Mouse (Mus musculus): ENCODE results near the gene Mybl2. TPM values are rescaled to one million over a fixed set of nuclear protein-coding genes. Genes with fewer than 3 reads are reported as not detected.
A peak's percentile ranks its signal among the peaks of the same experiment; 100 is the strongest.
"Not testable (repeated sequence)": the region's sequence is repeated elsewhere in the genome, so short reads cannot be mapped to it uniquely, and the experiment has no call there.

The Mybl2 gene
- polyA plus RNA-seq, 1 experiment from 2014 or later: 22.4 TPM

DNA sequence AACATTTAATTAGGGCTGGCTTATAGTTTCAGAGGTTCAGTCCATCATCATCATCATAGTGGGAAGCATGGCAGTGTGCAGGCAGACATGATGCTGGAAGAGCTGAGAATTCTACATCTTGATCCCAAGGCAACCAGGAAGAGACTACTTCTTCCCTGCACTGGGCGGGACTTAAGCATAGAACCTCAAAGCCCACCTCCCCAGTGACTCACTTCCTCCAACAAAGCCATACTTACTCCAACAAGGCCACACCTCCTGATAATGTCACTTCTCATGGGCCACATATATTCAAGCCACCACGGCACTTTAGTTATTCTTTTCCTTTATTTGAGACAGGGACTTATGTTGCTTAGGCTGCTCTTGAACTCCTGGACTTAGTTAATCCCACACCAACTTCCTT is 5.4 kb upstream of the Mybl2 start:
- Histone ChIP-seq H3K4me1 (ENCODE audit: control insufficient read depth, insufficient read depth, low read length) (no peaks in the 10 kb centered on the region), H3K4me3 (ENCODE audit: low read depth, low read length) (no peak overlapping the region), H3K4me2 (replicated peaks; ENCODE audit: low read depth, low read length) (no peak overlapping the region), H3K27ac (ENCODE audit: low read length) (no peak overlapping the region), H3K9ac (replicated peaks; ENCODE audit: low read depth, low read length) (no peak overlapping the region), H3K9me3 (ENCODE audit: control insufficient read depth, low read depth, low read length) (no peaks in the 10 kb centered on the region), H3K36me3 (ENCODE audit: control insufficient read depth, insufficient read depth, low read length) (peaks cover 25% of the 10 kb centered on the region), H3K27me3 (ENCODE audit: control insufficient read depth, insufficient read depth, low read length) (no peaks in the 10 kb centered on the region)
- no peak for ATAC-seq (ENCODE audit: insufficient number of reproducible peaks, insufficient read depth, low FRiP score, low read depth)
- 89% methylated on average over 2 of the region's 2 CpGs for WGBS

- no peak for ATAC-seq (ENCODE audit: insufficient number of reproducible peaks, insufficient read depth, low FRiP score, low read depth)
Observed at GRCm38 (mm10) chr2:163051691-163052090, 2.8 kb upstream of the Mybl2 start.

DNA sequence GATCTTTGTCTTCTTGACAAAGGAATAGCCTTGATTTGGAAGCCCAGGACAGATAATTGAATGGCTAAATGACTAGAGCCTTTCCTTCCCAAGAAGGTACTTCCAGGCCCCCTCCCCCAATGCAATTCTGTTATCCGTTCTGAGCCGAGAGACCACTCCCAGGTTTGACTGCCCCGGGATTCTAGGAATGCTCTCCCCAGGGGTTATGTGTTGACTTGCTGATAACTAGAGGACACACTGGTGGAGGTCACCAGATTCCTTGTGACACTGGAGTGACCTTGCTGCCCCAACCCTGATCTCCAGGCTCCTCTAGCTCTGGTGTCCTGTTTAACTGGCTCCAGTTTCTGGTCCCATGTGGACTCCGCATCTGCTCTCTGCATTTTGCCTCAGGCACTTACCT is 2.4 kb upstream of the Mybl2 start:
- no peak overlapping the region for H3K9ac ChIP-seq (replicated peaks; ENCODE audit: low read depth, low read length)
- H3K4me3 ChIP-seq (ENCODE audit: low read depth, low read length): no peak overlapping the region
- H3K36me3 ChIP-seq (ENCODE audit: control insufficient read depth, insufficient read depth, low read length): peaks cover 2% of the 10 kb centered on the region; the same call in 1 of the 2 replicates
- no peak overlapping the region for H3K4me2 ChIP-seq (replicated peaks; ENCODE audit: low read depth, low read length)
- H3K4me1 ChIP-seq (ENCODE audit: control insufficient read depth, insufficient read depth, low read length): peaks cover 11% of the 10 kb centered on the region
- 34% methylated on average over 4 of the region's 4 CpGs for WGBS
- no peak for ATAC-seq (ENCODE audit: insufficient number of reproducible peaks, insufficient read depth, low FRiP score, low read depth)
- no peak overlapping the region for H3K27ac ChIP-seq (ENCODE audit: low read length)
- H3K27me3 ChIP-seq (ENCODE audit: control insufficient read depth, insufficient read depth, low read length): no peaks in the 10 kb centered on the region
- no peaks in the 10 kb centered on the region for H3K9me3 ChIP-seq (ENCODE audit: control insufficient read depth, low read depth, low read length)

More at GRCm38 (mm10) chr2:163051691-163052090, 2.8 kb upstream of the Mybl2 start:
- Histone ChIP-seq H3K27me3 (ENCODE audit: control insufficient read depth, insufficient read depth, low read length) (no peaks in the 10 kb centered on the region), H3K27ac (ENCODE audit: low read length) (no peak overlapping the region), H3K9me3 (ENCODE audit: control insufficient read depth, low read depth, low read length) (no peaks in the 10 kb centered on the region), H3K4me1 (ENCODE audit: control insufficient read depth, insufficient read depth, low read length) (peaks cover 11% of the 10 kb centered on the region), H3K4me3 (ENCODE audit: low read depth, low read length) (no peak overlapping the region), H3K4me2 (replicated peaks; ENCODE audit: low read depth, low read length) (no peak overlapping the region), H3K36me3 (ENCODE audit: control insufficient read depth, insufficient read depth, low read length) (peaks cover 6% of the 10 kb centered on the region; the same call in 1 of the 2 replicates), H3K9ac (replicated peaks; ENCODE audit: low read depth, low read length) (no peak overlapping the region)
- WGBS: 68% methylated on average over 1 of the region's 1 CpGs

GRCm38 (mm10) chr2:163052826-163053225 is 1.7 kb upstream of the Mybl2 start:
- Histone ChIP-seq H3K27me3 (ENCODE audit: control insufficient read depth, insufficient read depth, low read length) (no peaks in the 10 kb centered on the region), H3K36me3 (ENCODE audit: control insufficient read depth, insufficient read depth, low read length) (no peaks in the 10 kb centered on the region), H3K27ac (ENCODE audit: low read length) (no peak overlapping the region), H3K4me1 (ENCODE audit: control insufficient read depth, insufficient read depth, low read length) (peaks cover 11% of the 10 kb centered on the region), H3K9me3 (ENCODE audit: control insufficient read depth, low read depth, low read length) (no peaks in the 10 kb centered on the region), H3K4me3 (ENCODE audit: low read depth, low read length) (no peak overlapping the region), H3K4me2 (replicated peaks; ENCODE audit: low read depth, low read length) (no peak overlapping the region), H3K9ac (replicated peaks; ENCODE audit: low read depth, low read length) (no peak overlapping the region)
- no peak for ATAC-seq (ENCODE audit: insufficient number of reproducible peaks, insufficient read depth, low FRiP score, low read depth)
- 76% methylated on average over 4 of the region's 4 CpGs for WGBS

- ATAC-seq (ENCODE audit: insufficient number of reproducible peaks, insufficient read depth, low FRiP score, low read depth): no peak
- Histone ChIP-seq H3K4me1 (ENCODE audit: control insufficient read depth, insufficient read depth, low read length) (peaks cover 11% of the 10 kb centered on the region), H3K27ac (ENCODE audit: low read length) (no peak overlapping the region)
Observed at GRCm38 (mm10) chr2:163054891-163055494, 506 bp downstream of the Mybl2 start.

DNA sequence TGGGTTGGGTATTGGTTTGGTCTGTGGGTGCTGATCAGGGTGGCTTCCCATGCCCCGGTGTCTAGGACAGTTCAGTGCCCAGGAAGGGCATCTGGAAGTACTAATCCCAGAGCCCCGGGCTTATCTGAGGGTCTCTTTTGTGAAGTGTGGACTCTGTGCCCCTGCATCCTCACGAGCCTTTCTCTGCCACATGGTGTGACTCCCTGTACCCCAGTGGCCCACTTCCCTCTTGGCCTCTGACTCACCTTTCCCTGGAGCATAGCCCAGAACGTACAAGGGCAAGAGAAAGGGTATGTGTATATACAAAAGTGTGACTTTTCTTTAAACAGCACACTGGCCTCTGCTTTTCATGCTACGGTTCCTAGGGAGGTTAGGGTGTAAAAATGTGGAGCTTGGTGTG is 1.2 kb downstream of the Mybl2 start:
- no peaks in the 10 kb centered on the region for H3K27me3 ChIP-seq (ENCODE audit: control insufficient read depth, insufficient read depth, low read length)
- no peaks in the 10 kb centered on the region for H3K9me3 ChIP-seq (ENCODE audit: control insufficient read depth, low read depth, low read length)
- H3K4me2 ChIP-seq (replicated peaks; ENCODE audit: low read depth, low read length): peak overlapping the region; percentile 97
- no peak overlapping the region for H3K27ac ChIP-seq (ENCODE audit: low read length)
- 22% methylated on average over 5 of the region's 5 CpGs for WGBS
- peak overlapping the region; percentile 57; the same call in 1 of the 2 replicates for H3K9ac ChIP-seq (replicated peaks; ENCODE audit: low read depth, low read length)
- ATAC-seq (ENCODE audit: insufficient number of reproducible peaks, insufficient read depth, low FRiP score, low read depth): no peak
- H3K4me3 ChIP-seq (ENCODE audit: low read depth, low read length): peak overlapping the region; percentile 66
- H3K4me1 ChIP-seq (ENCODE audit: control insufficient read depth, insufficient read depth, low read length): peaks cover 11% of the 10 kb centered on the region
- no peaks in the 10 kb centered on the region for H3K36me3 ChIP-seq (ENCODE audit: control insufficient read depth, insufficient read depth, low read length)

More at GRCm38 (mm10) chr2:163054891-163055494, 506 bp downstream of the Mybl2 start:
- H3K4me3 ChIP-seq (ENCODE audit: low read depth, low read length): peak overlapping the region; percentile 66
- H3K9me3 ChIP-seq (ENCODE audit: control insufficient read depth, low read depth, low read length): no peaks in the 10 kb centered on the region
- H3K27me3 ChIP-seq (ENCODE audit: control insufficient read depth, insufficient read depth, low read length): no peaks in the 10 kb centered on the region
- no peaks in the 10 kb centered on the region for H3K36me3 ChIP-seq (ENCODE audit: control insufficient read depth, insufficient read depth, low read length)
- peak overlapping the region; percentile 97 for H3K4me2 ChIP-seq (replicated peaks; ENCODE audit: low read depth, low read length)
- H3K9ac ChIP-seq (replicated peaks; ENCODE audit: low read depth, low read length): peak overlapping the region; percentile 57
- WGBS: under 1% methylated on average over 37 of the region's 38 CpGs

- Histone ChIP-seq H3K4me2 (replicated peaks; ENCODE audit: low read depth, low read length) (peak overlapping the region; percentile 97; the same call in 1 of the 2 replicates), H3K9ac (replicated peaks; ENCODE audit: low read depth, low read length) (no peak overlapping the region), H3K4me1 (ENCODE audit: control insufficient read depth, insufficient read depth, low read length) (peaks cover 11% of the 10 kb centered on the region), H3K36me3 (ENCODE audit: control insufficient read depth, insufficient read depth, low read length) (no peaks in the 10 kb centered on the region), H3K4me3 (ENCODE audit: low read depth, low read length) (no peak overlapping the region), H3K27me3 (ENCODE audit: control insufficient read depth, insufficient read depth, low read length) (no peaks in the 10 kb centered on the region), H3K27ac (ENCODE audit: low read length) (no peak overlapping the region), H3K9me3 (ENCODE audit: control insufficient read depth, low read depth, low read length) (no peaks in the 10 kb centered on the region)
- WGBS: 77% methylated on average over 9 of the region's 9 CpGs
- ATAC-seq (ENCODE audit: insufficient number of reproducible peaks, insufficient read depth, low FRiP score, low read depth): no peak
Observed at GRCm38 (mm10) chr2:163056584-163056983, 2.1 kb downstream of the Mybl2 start.

GRCm38 (mm10) chr2:163058981-163059380 is 4.5 kb downstream of the Mybl2 start:
- 91% methylated on average over 6 of the region's 7 CpGs for WGBS
- H3K9me3 ChIP-seq (ENCODE audit: control insufficient read depth, low read depth, low read length); ATAC-seq (ENCODE audit: insufficient number of reproducible peaks, insufficient read depth, low FRiP score, low read depth); H3K4me2 ChIP-seq (replicated peaks; ENCODE audit: low read depth, low read length); H3K27ac ChIP-seq (ENCODE audit: low read length); H3K27me3 ChIP-seq (ENCODE audit: control insufficient read depth, insufficient read depth, low read length); H3K9ac ChIP-seq (replicated peaks; ENCODE audit: low read depth, low read length); H3K36me3 ChIP-seq (ENCODE audit: control insufficient read depth, insufficient read depth, low read length); H3K4me3 ChIP-seq (ENCODE audit: low read depth, low read length): not testable (repeated sequence)
- H3K4me1 ChIP-seq (ENCODE audit: control insufficient read depth, insufficient read depth, low read length): peaks cover 11% of the 10 kb centered on the region

DNA sequence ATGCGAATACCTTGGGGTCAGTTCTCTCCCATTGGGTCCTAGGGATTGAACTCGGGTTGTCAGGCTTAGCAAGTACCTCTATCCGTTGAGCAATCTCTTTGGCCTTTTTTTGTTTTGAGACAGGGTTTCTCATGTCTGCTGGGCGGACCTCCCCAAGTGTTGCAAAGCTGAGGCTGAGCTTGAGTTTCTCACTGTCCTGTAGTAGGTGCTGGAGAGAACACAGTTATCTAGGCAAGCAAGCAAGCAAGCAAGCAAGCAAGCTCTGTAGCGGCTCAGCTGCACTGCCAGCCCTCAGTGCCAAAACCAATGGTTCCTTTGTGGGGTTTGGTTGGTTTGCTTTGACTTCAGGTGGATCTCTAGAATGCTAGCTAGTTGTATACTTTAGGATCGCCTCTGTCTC is 6.1 kb downstream of the Mybl2 start:
- H3K9ac ChIP-seq (replicated peaks; ENCODE audit: low read depth, low read length): no peak overlapping the region
- no peak overlapping the region for H3K4me3 ChIP-seq (ENCODE audit: low read depth, low read length)
- 79% methylated on average over 6 of the region's 6 CpGs for WGBS
- ATAC-seq (ENCODE audit: insufficient number of reproducible peaks, insufficient read depth, low FRiP score, low read depth): no peak
- peaks cover 7% of the 10 kb centered on the region for H3K4me1 ChIP-seq (ENCODE audit: control insufficient read depth, insufficient read depth, low read length)
- no peaks in the 10 kb centered on the region for H3K9me3 ChIP-seq (ENCODE audit: control insufficient read depth, low read depth, low read length)
- no peaks in the 10 kb centered on the region for H3K27me3 ChIP-seq (ENCODE audit: control insufficient read depth, insufficient read depth, low read length)
- peaks cover 8% of the 10 kb centered on the region; the same call in 1 of the 2 replicates for H3K36me3 ChIP-seq (ENCODE audit: control insufficient read depth, insufficient read depth, low read length)
- no peak overlapping the region for H3K4me2 ChIP-seq (replicated peaks; ENCODE audit: low read depth, low read length)
- H3K27ac ChIP-seq (ENCODE audit: low read length): no peak overlapping the region
